Mouse (Mus musculus) kidney, postnatal 25 days (tissue): Measurements from ENCODE around the gene Rarres1.

Experiments
- DNase-seq, 2 experiments: peaks; one replicate each; pipeline ENCODE4 v3.0.0; 2021; ENCODE audit warnings: mixed read lengths in 2 of 2

Gene Rarres1

GRCm38 (mm10) chr3:67492086-67492869 lies 23.0 kb downstream of the Rarres1 start:
- no peak for DNase-seq

GRCm38 (mm10) chr3:67490156-67490555 lies 25.2 kb downstream of the Rarres1 start:
- no peak for DNase-seq

GRCm38 (mm10) chr3:67485233-67485632 lies 30.1 kb downstream of the Rarres1 start:
- DNase-seq, result no peak

GRCm38 (mm10) chr3:67482400-67482799 lies 32.9 kb downstream of the Rarres1 start:
- no peak for DNase-seq

- no peak for DNase-seq
Observed at GRCm38 (mm10) chr3:67479806-67480205, 35.5 kb downstream of the Rarres1 start.

GRCm38 (mm10) chr3:67473438-67473837 lies 41.9 kb downstream of the Rarres1 start:
- no peak for DNase-seq

- DNase-seq, result no peak
Observed at GRCm38 (mm10) chr3:67471408-67472127, 43.8 kb downstream of the Rarres1 start.

GRCm38 (mm10) chr3:67467281-67467680 lies 48.0 kb downstream of the Rarres1 start:
- DNase-seq, result no peak

- DNase-seq, result no peak
Observed at GRCm38 (mm10) chr3:67466576-67466975, 48.7 kb downstream of the Rarres1 start.

- DNase-seq, result peak; percentile 76 to 88
Observed at GRCm38 (mm10) chr3:67463450-67464372, 51.6 kb downstream of the Rarres1 start, which contains the start of gene Lxn. Lxn (minus strand) TSS chr3:67463926.

GRCm38 (mm10) chr3:67463001-67463400 lies 52.3 kb downstream of the Rarres1 start:
- no peak for DNase-seq

GRCm38 (mm10) chr3:67462578-67462977 lies 52.7 kb downstream of the Rarres1 start:
- DNase-seq, result no peak

GRCm38 (mm10) chr3:67462015-67462414 lies 53.3 kb downstream of the Rarres1 start:
- no peak for DNase-seq

- DNase-seq, result no peak
Observed at GRCm38 (mm10) chr3:67459881-67460280, 55.4 kb downstream of the Rarres1 start.

GRCm38 (mm10) chr3:67450601-67451210 lies 64.6 kb downstream of the Rarres1 start:
- DNase-seq, result peak in 1 of 2 experiments; percentile 18

- DNase-seq, result peak; percentile 22 to 60
Observed at GRCm38 (mm10) chr3:67449660-67450059, 65.7 kb downstream of the Rarres1 start.

- no peak for DNase-seq
Observed at GRCm38 (mm10) chr3:67447143-67447542, 68.2 kb downstream of the Rarres1 start.

GRCm38 (mm10) chr3:67434011-67434410 lies 81.3 kb downstream of the Rarres1 start:
- DNase-seq, result no peak

GRCm38 (mm10) chr3:67429999-67430380 lies 85.3 kb downstream of the Rarres1 start, which contains the start of gene Gfm1:
Gfm1 (plus strand) TSS chr3:67430096.
- peak; percentile 91 to 95 for DNase-seq

- no peak for DNase-seq
Observed at GRCm38 (mm10) chr3:67429338-67429998, 85.9 kb downstream of the Rarres1 start.
